Mouse (Mus musculus) heart, embryonic 10.5 days (tissue): Measurements from ENCODE around the gene Cc2d1a. TPM values are rescaled to one million over a fixed set of nuclear protein-coding genes. Genes with fewer than 3 reads are reported as not detected.
A peak's percentile ranks its signal among the peaks of the same experiment; 100 is the strongest.

Experiments
- DNase-seq: peaks from one replicate; pipeline ENCODE4 v3.0.0-alpha.2; 2017; ENCODE audit warnings: low spot score
- H3K27ac ChIP-seq: fragments of 300-500 bp; sonication (generic); 2 replicates; pipeline ENCODE4 v1.5.1; 2016; ENCODE audit warnings: mild to moderate bottlenecking
- H3K27me3 ChIP-seq: fragments of 300-500 bp; sonication (generic); 2 replicates; pipeline ENCODE4 v1.6.1; 2016; ENCODE audit warnings: mild to moderate bottlenecking; ENCODE audit not compliant: poor library complexity, insufficient read depth, severe bottlenecking
- H3K36me3 ChIP-seq: fragments of 300-500 bp; sonication (generic); 2 replicates; pipeline ENCODE4 v1.6.1; 2016; ENCODE audit warnings: mild to moderate bottlenecking, moderate library complexity
- H3K4me1 ChIP-seq: fragments of 300-500 bp; sonication (generic); 2 replicates; pipeline ENCODE4 v1.6.1; 2016; ENCODE audit warnings: mild to moderate bottlenecking
- H3K4me3 ChIP-seq: fragments of 300-500 bp; sonication (generic); 2 replicates; pipeline ENCODE4 v1.5.1; 2016; ENCODE audit warnings: mild to moderate bottlenecking, moderate library complexity
- H3K9me3 ChIP-seq: fragments of 300-500 bp; sonication (generic); 2 replicates; pipeline ENCODE4 v1.6.1; 2016; ENCODE audit warnings: mild to moderate bottlenecking, moderate library complexity
- WGBS: fragments of 180-500 bp; shearing (Covaris S2); methylation state at CpG from one replicate; pipeline ENCODE4 v1.1.7; 2016; 5-methylcytosine and 5-hydroxymethylcytosine counted together
- polyA plus RNA-seq: library from polyadenylated mRNA; unstranded; fragments of >200 nt; fragmentation: Nextera tagmentation; extraction: Ambion mirVana; gene quantifications from 2 replicates; pipeline ENCODE4 v1.2.1, GENCODE M21; 2016

The Cc2d1a gene
- polyA plus RNA-seq, 1 experiment from 2014 or later = 19.5 TPM

GRCm38 (mm10) chr8:84122151-84122550 is 25.6 kb downstream of the Cc2d1a start:
- WGBS = 79% methylated on average over 3 of the region's 3 CpGs
- H3K36me3 ChIP-seq = no peaks in the 10 kb centered on the region

GRCm38 (mm10) chr8:84115646-84116045 is 32.1 kb downstream of the Cc2d1a start:
- H3K4me1 ChIP-seq = peaks cover 4% of the 10 kb centered on the region; the same call in 1 of the 2 replicates
- WGBS = 90% methylated on average over 6 of the region's 6 CpGs
- H3K9me3 ChIP-seq = no peaks in the 10 kb centered on the region
- no peak for DNase-seq
- no peak overlapping the region for H3K4me3 ChIP-seq
- no peaks in the 10 kb centered on the region for H3K36me3 ChIP-seq
- H3K27ac ChIP-seq = no peak overlapping the region
- H3K27me3 ChIP-seq = no peaks in the 10 kb centered on the region

More at GRCm38 (mm10) chr8:84122151-84122550, 25.6 kb downstream of the Cc2d1a start:
- DNase-seq = no peak
- H3K27ac ChIP-seq = no peak overlapping the region
- peaks cover 9% of the 10 kb centered on the region; the same call in 1 of the 2 replicates for H3K4me1 ChIP-seq
- no peak overlapping the region for H3K4me3 ChIP-seq
- H3K27me3 ChIP-seq = no peaks in the 10 kb centered on the region
- H3K9me3 ChIP-seq = no peaks in the 10 kb centered on the region

- Histone ChIP-seq H3K27ac (no peak overlapping the region), H3K27me3 (no peaks in the 10 kb centered on the region), H3K9me3 (no peaks in the 10 kb centered on the region), H3K36me3 (peaks cover 15% of the 10 kb centered on the region), H3K4me3 (no peak overlapping the region), H3K4me1 (peaks cover 16% of the 10 kb centered on the region)
- WGBS = 88% methylated on average over 6 of the region's 6 CpGs
- no peak for DNase-seq
Measured at GRCm38 (mm10) chr8:84106216-84107040, 41.3 kb downstream of the Cc2d1a start.

GRCm38 (mm10) chr8:84105676-84106075 is 42.1 kb downstream of the Cc2d1a start:
- Histone ChIP-seq H3K9me3 (no peaks in the 10 kb centered on the region), H3K27ac (no peak overlapping the region), H3K36me3 (peaks cover 22% of the 10 kb centered on the region), H3K27me3 (no peaks in the 10 kb centered on the region), H3K4me1 (peaks cover 16% of the 10 kb centered on the region), H3K4me3 (no peak overlapping the region)
- DNase-seq = no peak
- 81% methylated on average over 2 of the region's 2 CpGs for WGBS

- H3K9me3 ChIP-seq = no peaks in the 10 kb centered on the region
- H3K27me3 ChIP-seq = no peaks in the 10 kb centered on the region
- H3K27ac ChIP-seq = peak within 1 kb of the TSS; percentile 98
- H3K4me1 ChIP-seq = peaks cover 16% of the 10 kb centered on the region
- peak within 1 kb of the TSS; percentile 78 for H3K4me3 ChIP-seq
- DNase-seq = peak; percentile 99
- 9% methylated on average over 42 of the region's 42 CpGs for WGBS
- H3K36me3 ChIP-seq = peaks cover 26% of the 10 kb centered on the region
Measured at GRCm38 (mm10) chr8:84104697-84105609, 42.8 kb downstream of the Cc2d1a start, which contains the start of gene Dcaf15. Gene Dcaf15, minus strand, starts transcription at chr8:84104768.

- H3K9me3 ChIP-seq = no peaks in the 10 kb centered on the region
- WGBS = under 1% methylated on average over 28 of the region's 29 CpGs
- H3K4me3 ChIP-seq = peak overlapping the region; percentile 78
- peak; percentile 93 for DNase-seq
- peaks cover 16% of the 10 kb centered on the region for H3K4me1 ChIP-seq
- peak overlapping the region; percentile 98 for H3K27ac ChIP-seq
- H3K27me3 ChIP-seq = no peaks in the 10 kb centered on the region
- H3K36me3 ChIP-seq = peaks cover 32% of the 10 kb centered on the region
Measured at GRCm38 (mm10) chr8:84104221-84104620, 43.5 kb downstream of the Cc2d1a start.

GRCm38 (mm10) chr8:84103601-84104000 is 44.1 kb downstream of the Cc2d1a start:
- Histone ChIP-seq H3K27ac (peak overlapping the region; percentile 98), H3K36me3 (peaks cover 38% of the 10 kb centered on the region), H3K4me3 (peak overlapping the region; percentile 78), H3K4me1 (peaks cover 16% of the 10 kb centered on the region), H3K27me3 (no peaks in the 10 kb centered on the region), H3K9me3 (no peaks in the 10 kb centered on the region)
- no peak for DNase-seq
- WGBS = 63% methylated on average over 3 of the region's 3 CpGs

- Histone ChIP-seq H3K27ac (no peak overlapping the region), H3K36me3 (peaks cover 58% of the 10 kb centered on the region), H3K9me3 (no peaks in the 10 kb centered on the region), H3K4me3 (no peak overlapping the region), H3K27me3 (no peaks in the 10 kb centered on the region), H3K4me1 (peaks cover 16% of the 10 kb centered on the region)
- no peak for DNase-seq
- WGBS = 94% methylated on average over 25 of the region's 25 CpGs
Measured at GRCm38 (mm10) chr8:84101476-84102270, 46.1 kb downstream of the Cc2d1a start.

GRCm38 (mm10) chr8:84098376-84098775 is 49.4 kb downstream of the Cc2d1a start:
- WGBS = 91% methylated on average over 7 of the region's 7 CpGs
- Histone ChIP-seq H3K36me3 (peaks cover 91% of the 10 kb centered on the region), H3K4me1 (peaks cover 10% of the 10 kb centered on the region)

GRCm38 (mm10) chr8:84096061-84096460 is 51.7 kb downstream of the Cc2d1a start:
- peaks cover 94% of the 10 kb centered on the region for H3K36me3 ChIP-seq
- H3K4me3 ChIP-seq = no peak overlapping the region
- no peaks in the 10 kb centered on the region for H3K9me3 ChIP-seq
- no peaks in the 10 kb centered on the region for H3K4me1 ChIP-seq
- H3K27me3 ChIP-seq = no peaks in the 10 kb centered on the region
- no peak overlapping the region for H3K27ac ChIP-seq
- WGBS = 74% methylated on average over 8 of the region's 8 CpGs
- no peak for DNase-seq

More at GRCm38 (mm10) chr8:84098376-84098775, 49.4 kb downstream of the Cc2d1a start:
- no peak for DNase-seq
- Histone ChIP-seq H3K27ac (no peak overlapping the region), H3K27me3 (no peaks in the 10 kb centered on the region), H3K9me3 (no peaks in the 10 kb centered on the region), H3K4me3 (no peak overlapping the region)

GRCm38 (mm10) chr8:84090585-84090984 is 57.2 kb downstream of the Cc2d1a start:
- H3K27me3 ChIP-seq = no peaks in the 10 kb centered on the region
- no peaks in the 10 kb centered on the region for H3K9me3 ChIP-seq
- no peak overlapping the region for H3K27ac ChIP-seq
- DNase-seq = no peak
- 90% methylated on average over 8 of the region's 8 CpGs for WGBS
- no peaks in the 10 kb centered on the region for H3K4me1 ChIP-seq
- H3K36me3 ChIP-seq = peaks cover 90% of the 10 kb centered on the region
- no peak overlapping the region for H3K4me3 ChIP-seq

GRCm38 (mm10) chr8:84089277-84089676 is 58.5 kb downstream of the Cc2d1a start:
- no peak overlapping the region for H3K27ac ChIP-seq
- H3K4me3 ChIP-seq = no peak overlapping the region
- H3K36me3 ChIP-seq = peaks cover 88% of the 10 kb centered on the region
- H3K9me3 ChIP-seq = no peaks in the 10 kb centered on the region
- 86% methylated on average over 9 of the region's 9 CpGs for WGBS
- H3K4me1 ChIP-seq = peaks cover 6% of the 10 kb centered on the region
- DNase-seq = no peak
- H3K27me3 ChIP-seq = no peaks in the 10 kb centered on the region; the same call in 1 of the 2 replicates
